Mouse (Mus musculus): ENCODE data around the gene Gzmc. TPM values are rescaled to one million over a fixed set of nuclear protein-coding genes. Genes with fewer than 3 reads are reported as not detected.
"Not testable (repeated sequence)": the region's sequence is repeated elsewhere in the genome, so short reads cannot be mapped to it uniquely, and the experiment has no call there.

Gene Gzmc
- not detected in 2 replicates for polyA plus RNA-seq (2015; fragmentation: Nextera tagmentation; extraction: Ambion mirVana)

DNA sequence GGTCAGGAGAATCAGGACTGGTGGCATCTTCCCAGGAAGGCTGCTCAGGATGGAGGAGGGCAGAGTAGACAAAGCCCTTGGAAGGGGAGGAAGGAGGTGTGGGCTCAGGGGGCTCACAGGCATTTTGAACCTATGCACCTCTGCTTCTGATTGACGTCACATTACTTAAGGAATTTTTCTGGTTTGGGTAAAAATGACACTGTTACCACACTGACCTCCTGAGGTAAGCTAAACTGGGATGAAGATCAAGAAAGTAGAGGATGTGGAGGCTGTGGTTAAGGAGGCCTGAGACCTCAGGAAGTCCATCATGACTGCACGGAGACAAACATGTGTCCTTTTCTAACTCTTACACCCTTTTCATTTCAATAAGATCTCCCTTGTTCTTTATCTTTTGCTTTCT lies at the start of gene Gzmc:
Gene Gzmc (minus strand): TSS at position 101 of the 400 bp plus-strand sequence.
- Histone ChIP-seq H3K4me2 (no peak within 1 kb of the TSS), H3K9me3 (no peaks in the 10 kb centered on the region), H3K4me3 (no peak within 1 kb of the TSS), H3K4me1 (no peaks in the 10 kb centered on the region), H3K9ac (no peak within 1 kb of the TSS), H3K36me3 (no peaks in the 10 kb centered on the region), H3K27ac (replicated peaks) (no peak within 1 kb of the TSS), H3K27me3 (replicated peaks) (no peaks in the 10 kb centered on the region)
- ATAC-seq (ENCODE audit: extremely low read depth, insufficient number of reproducible peaks, low FRiP score, low TSS enrichment) = no peak
- 66% methylated on average over 2 of the region's 2 CpGs for WGBS

DNA sequence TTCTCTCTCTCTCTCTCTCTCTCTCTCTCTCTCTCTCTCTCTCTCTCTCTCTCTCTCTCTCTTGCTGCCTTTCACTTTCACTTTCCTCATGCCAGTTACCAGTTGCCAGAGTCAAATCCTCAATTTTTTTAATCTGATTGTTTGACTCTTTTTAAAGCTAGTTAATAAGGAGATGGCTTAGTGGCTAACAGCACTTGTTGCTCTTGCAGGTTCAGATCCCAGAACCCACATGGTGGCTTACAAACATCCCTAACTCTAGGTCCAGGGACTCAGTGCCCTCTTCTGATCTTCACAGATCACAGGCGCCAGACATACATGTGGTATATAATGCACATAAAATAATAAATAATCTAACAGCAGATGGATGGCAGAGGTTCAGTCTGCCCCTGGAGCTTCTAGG lies 49.4 kb upstream of the Gzmc start:
- Histone ChIP-seq H3K4me2 (no peak overlapping the region), H3K4me3 (no peak overlapping the region), H3K27ac (replicated peaks) (no peak overlapping the region), H3K4me1 (no peaks in the 10 kb centered on the region), H3K36me3 (no peaks in the 10 kb centered on the region), H3K9ac (no peak overlapping the region), H3K9me3 (no peaks in the 10 kb centered on the region), H3K27me3 (replicated peaks) (0 out of 2 replicates have a peak, but pooled peaks cover 6% of the 10 kb centered on the region)
- ATAC-seq (ENCODE audit: extremely low read depth, insufficient number of reproducible peaks, low FRiP score, low TSS enrichment) = no peak
- WGBS = 75% methylated on average over 1 of the region's 1 CpGs

DNA sequence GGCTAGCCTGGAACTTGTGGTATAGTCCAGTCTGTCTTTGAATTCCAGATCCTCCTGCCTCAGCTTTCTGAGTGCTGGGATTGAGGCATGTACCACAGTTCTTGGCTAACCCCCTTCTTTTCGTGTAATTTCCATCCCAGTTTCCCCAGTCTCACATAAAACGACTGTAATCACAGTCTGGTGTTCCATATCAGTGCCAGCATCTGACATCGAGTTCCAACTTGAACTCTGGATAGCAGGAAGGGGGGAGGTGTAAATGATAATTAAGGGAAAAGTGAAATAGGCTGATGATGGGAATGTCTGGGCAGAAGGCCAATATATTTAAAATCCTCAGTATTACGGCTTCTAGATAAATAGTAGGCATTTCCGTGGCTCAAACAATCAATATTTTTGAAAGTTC lies 46.6 kb upstream of the Gzmc start:
- ATAC-seq (ENCODE audit: extremely low read depth, insufficient number of reproducible peaks, low FRiP score, low TSS enrichment) = no peak
- Histone ChIP-seq H3K36me3 (no peaks in the 10 kb centered on the region), H3K9me3 (no peaks in the 10 kb centered on the region), H3K4me2 (no peak overlapping the region), H3K27ac (replicated peaks) (no peak overlapping the region), H3K4me1 (no peaks in the 10 kb centered on the region), H3K4me3 (no peak overlapping the region), H3K9ac (no peak overlapping the region), H3K27me3 (replicated peaks) (0 out of 2 replicates have a peak, but pooled peaks cover 13% of the 10 kb centered on the region)
- WGBS = 50% methylated on average over 5 of the region's 5 CpGs

DNA sequence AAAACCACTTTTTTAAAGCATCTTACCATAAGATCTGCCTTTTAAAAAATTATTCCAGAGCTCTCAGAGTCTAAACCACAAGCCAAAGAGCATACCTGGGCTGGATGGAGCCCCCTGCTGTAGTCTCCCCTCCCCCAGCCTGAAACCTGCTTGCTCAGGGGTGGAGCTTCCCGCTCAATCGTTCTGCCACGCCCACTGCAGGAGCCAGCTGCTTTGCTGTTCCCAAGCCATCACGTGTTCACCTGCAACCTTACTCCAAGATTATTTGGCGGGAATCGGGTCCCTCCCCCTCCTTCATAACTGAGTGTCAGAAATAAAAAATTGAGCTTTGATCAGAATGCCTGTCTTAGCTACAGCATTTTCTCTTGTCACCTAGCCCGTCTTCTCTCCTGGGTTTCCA lies 44.2 kb upstream of the Gzmc start:
- 40% methylated on average over 7 of the region's 7 CpGs for WGBS
- H3K4me1 ChIP-seq; H3K9me3 ChIP-seq; H3K4me3 ChIP-seq; H3K27ac ChIP-seq (replicated peaks); H3K4me2 ChIP-seq; H3K36me3 ChIP-seq; H3K9ac ChIP-seq; ATAC-seq (ENCODE audit: extremely low read depth, insufficient number of reproducible peaks, low FRiP score, low TSS enrichment): not testable (repeated sequence)
- H3K27me3 ChIP-seq (replicated peaks) = 0 out of 2 replicates have a peak, but pooled peaks cover 13% of the 10 kb centered on the region

DNA sequence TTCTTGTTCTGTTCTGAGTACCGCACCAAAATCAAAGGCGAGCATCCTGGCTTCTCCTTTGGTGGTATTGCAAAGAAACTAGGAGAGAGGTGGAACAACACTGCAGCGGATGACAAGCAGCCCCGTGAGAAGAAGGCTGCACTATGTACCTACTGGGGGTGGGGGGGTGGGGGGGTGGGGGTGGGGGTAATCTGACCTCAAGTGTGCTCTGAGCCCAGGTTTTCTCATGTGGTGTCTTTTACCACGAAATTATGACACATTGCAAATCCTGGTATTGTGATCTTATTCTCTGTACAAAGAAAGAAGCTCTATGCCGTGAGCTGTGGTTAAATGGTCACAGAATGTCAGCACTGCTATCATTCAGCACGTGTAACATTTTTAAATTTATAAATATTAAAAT lies 41.6 kb upstream of the Gzmc start:
- H3K9me3 ChIP-seq; H3K27ac ChIP-seq (replicated peaks); ATAC-seq (ENCODE audit: extremely low read depth, insufficient number of reproducible peaks, low FRiP score, low TSS enrichment); H3K36me3 ChIP-seq; H3K9ac ChIP-seq; H3K4me1 ChIP-seq; H3K4me2 ChIP-seq; H3K4me3 ChIP-seq: not testable (repeated sequence)
- WGBS = 76% methylated on average over 7 of the region's 7 CpGs
- 0 out of 2 replicates have a peak, but pooled peaks cover 13% of the 10 kb centered on the region for H3K27me3 ChIP-seq (replicated peaks)

DNA sequence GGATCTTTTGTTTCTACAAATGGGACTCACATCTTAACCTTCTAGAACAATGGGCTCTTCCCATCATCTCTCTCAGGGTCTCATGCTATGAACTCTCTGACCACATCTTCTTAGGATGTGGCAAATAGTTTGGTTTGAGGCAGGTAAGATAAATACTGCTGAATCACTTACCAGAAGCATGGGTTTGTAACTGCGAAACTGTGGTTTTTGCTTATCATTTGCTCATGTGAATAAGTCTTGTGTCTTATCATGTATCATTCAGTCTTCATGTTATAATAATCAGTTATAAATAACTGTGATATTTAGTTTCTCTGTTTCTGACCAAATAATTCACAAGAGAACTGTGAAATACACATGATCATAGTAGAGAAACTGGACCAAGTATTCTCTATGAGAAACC lies 31.7 kb upstream of the Gzmc start:
- 92% methylated on average over 1 of the region's 1 CpGs for WGBS

DNA sequence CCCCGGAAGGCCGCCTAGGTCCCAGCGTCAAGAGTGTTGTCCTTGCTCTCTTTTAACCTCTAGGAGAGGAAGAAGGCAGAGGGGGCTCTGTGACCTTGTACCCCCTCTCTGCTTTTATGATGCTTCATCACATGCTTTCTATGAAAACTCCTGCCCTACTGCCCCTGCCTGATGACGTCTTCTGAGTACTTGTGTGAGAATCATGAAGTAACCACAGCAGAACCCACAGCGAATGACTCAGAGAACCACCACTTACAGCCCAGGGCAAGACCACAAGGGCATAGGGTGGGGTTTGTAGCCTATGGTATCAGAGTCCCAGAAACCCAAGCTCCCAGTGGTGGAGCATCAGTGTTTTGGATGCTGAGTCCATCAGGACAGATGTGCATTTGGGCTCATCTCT lies 27.7 kb upstream of the Gzmc start, which contains the start of gene Gzmb:
Gene Gzmb (minus strand): TSS at position 108 of the 400 bp plus-strand sequence.
- H3K4me1 ChIP-seq = no peaks in the 10 kb centered on the region
- WGBS = 80% methylated on average over 5 of the region's 5 CpGs

More for the DNA sequence above, 31.7 kb upstream of the Gzmc start:
- no peak for ATAC-seq (ENCODE audit: extremely low read depth, insufficient number of reproducible peaks, low FRiP score, low TSS enrichment)
- Histone ChIP-seq H3K4me3 (no peak overlapping the region), H3K9me3 (no peaks in the 10 kb centered on the region), H3K36me3 (no peaks in the 10 kb centered on the region), H3K27ac (replicated peaks) (no peak overlapping the region), H3K4me1 (no peaks in the 10 kb centered on the region), H3K4me2 (no peak overlapping the region), H3K9ac (no peak overlapping the region), H3K27me3 (replicated peaks) (no peaks in the 10 kb centered on the region)

DNA sequence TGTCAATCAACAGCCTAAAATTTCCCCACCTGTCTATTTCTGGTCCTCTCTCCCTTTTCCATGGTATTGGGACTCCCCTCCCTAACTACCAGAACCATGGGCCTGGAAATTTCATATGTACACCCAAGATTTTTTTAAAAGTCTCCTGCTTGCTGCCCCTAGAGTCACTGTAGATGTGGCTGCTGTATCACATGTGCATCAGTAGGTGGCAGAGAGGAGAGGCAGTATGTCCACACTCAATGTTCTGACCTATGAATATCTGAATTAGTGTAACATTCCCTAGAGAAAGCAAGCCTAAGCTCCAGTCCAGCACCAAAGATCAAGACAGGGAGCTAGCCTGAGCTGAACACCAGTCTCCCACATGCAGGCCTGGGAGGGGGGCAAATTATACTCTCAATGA lies 6.0 kb upstream of the Gzmc start:
- H3K4me2 ChIP-seq = no peak overlapping the region
- no peaks in the 10 kb centered on the region for H3K27me3 ChIP-seq (replicated peaks)
- H3K4me3 ChIP-seq = no peak overlapping the region
- no peaks in the 10 kb centered on the region for H3K4me1 ChIP-seq
- no peaks in the 10 kb centered on the region for H3K9me3 ChIP-seq
- no peaks in the 10 kb centered on the region for H3K36me3 ChIP-seq
- H3K9ac ChIP-seq = no peak overlapping the region
- no peak for ATAC-seq (ENCODE audit: extremely low read depth, insufficient number of reproducible peaks, low FRiP score, low TSS enrichment)
- H3K27ac ChIP-seq (replicated peaks) = no peak overlapping the region

More for the DNA sequence above, 27.7 kb upstream of the Gzmc start, which contains the start of gene Gzmb:
- no peaks in the 10 kb centered on the region for H3K27me3 ChIP-seq (replicated peaks)
- no peaks in the 10 kb centered on the region for H3K9me3 ChIP-seq
- no peaks in the 10 kb centered on the region for H3K36me3 ChIP-seq
- ATAC-seq (ENCODE audit: extremely low read depth, insufficient number of reproducible peaks, low FRiP score, low TSS enrichment) = no peak
- no peak within 1 kb of the TSS for H3K4me3 ChIP-seq
- H3K9ac ChIP-seq = no peak within 1 kb of the TSS
- H3K27ac ChIP-seq (replicated peaks) = no peak within 1 kb of the TSS
- no peak within 1 kb of the TSS for H3K4me2 ChIP-seq

DNA sequence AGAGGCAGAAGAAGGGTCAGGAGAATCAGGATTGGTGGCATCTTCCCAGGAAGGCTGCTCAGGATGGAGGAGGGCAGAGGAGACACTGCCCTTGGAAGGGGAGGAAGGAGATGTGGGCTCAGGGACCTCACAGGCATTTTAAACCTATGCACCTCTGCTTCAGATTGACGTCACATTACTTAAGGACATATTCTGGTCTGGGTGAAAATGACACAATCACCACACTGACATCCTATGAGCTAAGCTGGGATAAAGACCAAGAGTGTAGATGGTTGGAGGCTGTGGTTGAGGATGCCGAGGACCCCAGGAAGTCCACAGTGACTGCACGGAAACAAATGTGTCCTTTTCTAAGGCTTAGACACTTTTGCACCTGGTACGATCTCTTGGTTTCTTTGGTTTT lies 23.1 kb downstream of the Gzmc start, which contains the start of gene Gzmf:
Gene Gzmf (minus strand): TSS at position 101 of the 400 bp plus-strand sequence.
- Histone ChIP-seq H3K27ac (replicated peaks) (no peak within 1 kb of the TSS), H3K9me3 (no peaks in the 10 kb centered on the region), H3K4me2 (no peak within 1 kb of the TSS), H3K36me3 (no peaks in the 10 kb centered on the region), H3K4me3 (no peak within 1 kb of the TSS), H3K9ac (no peak within 1 kb of the TSS), H3K27me3 (replicated peaks) (no peaks in the 10 kb centered on the region), H3K4me1 (no peaks in the 10 kb centered on the region)
- WGBS = 83% methylated on average over 4 of the region's 4 CpGs
- no peak for ATAC-seq (ENCODE audit: extremely low read depth, insufficient number of reproducible peaks, low FRiP score, low TSS enrichment)

DNA sequence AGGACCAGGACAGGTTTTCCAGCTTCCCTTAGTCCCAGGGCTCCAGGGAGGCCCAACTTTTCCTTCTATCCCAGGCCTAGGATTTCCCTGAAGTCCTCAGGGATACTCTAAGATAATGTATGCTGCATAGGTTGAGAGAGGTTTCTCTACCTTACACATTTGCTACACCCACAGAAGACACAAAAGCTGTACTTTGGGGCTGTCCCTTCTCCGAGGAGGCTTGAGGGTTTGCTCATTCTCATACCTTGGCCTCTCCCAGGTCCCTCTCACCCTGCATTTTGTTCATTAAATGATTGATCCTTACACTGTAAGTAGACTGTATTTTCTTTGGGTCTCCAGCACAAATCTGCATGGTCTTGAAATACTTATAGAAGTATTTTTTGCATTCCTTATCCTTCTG lies 28.8 kb downstream of the Gzmc start:
- Histone ChIP-seq H3K9me3 (no peaks in the 10 kb centered on the region), H3K27ac (replicated peaks) (no peak overlapping the region), H3K4me3 (no peak overlapping the region), H3K4me2 (no peak overlapping the region), H3K36me3 (no peaks in the 10 kb centered on the region), H3K27me3 (replicated peaks) (no peaks in the 10 kb centered on the region), H3K4me1 (no peaks in the 10 kb centered on the region), H3K9ac (no peak overlapping the region)
- 75% methylated on average over 1 of the region's 1 CpGs for WGBS
- no peak for ATAC-seq (ENCODE audit: extremely low read depth, insufficient number of reproducible peaks, low FRiP score, low TSS enrichment)

DNA sequence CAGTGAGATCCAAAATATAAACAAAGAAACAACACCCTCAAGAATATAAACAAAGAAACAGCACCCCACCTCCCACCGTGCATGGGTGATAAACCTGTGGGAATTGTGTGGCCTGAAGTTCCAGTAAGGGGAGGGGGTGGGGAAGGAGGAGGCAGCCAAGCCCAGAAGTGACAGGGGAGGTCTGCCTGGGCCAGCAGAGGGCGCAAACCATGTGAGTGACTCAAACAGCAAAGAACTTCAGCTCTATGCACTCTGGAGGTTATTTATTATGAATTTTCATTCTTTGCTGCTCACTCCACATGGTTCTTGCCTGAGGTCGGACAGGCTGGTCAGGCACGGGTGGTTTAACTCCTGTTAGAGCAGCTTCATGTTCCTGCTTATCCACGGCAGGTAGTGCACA lies 29.4 kb downstream of the Gzmc start:
- H3K27ac ChIP-seq (replicated peaks); H3K4me2 ChIP-seq; H3K9me3 ChIP-seq; H3K4me1 ChIP-seq; H3K36me3 ChIP-seq; H3K27me3 ChIP-seq (replicated peaks); H3K4me3 ChIP-seq; ATAC-seq (ENCODE audit: extremely low read depth, insufficient number of reproducible peaks, low FRiP score, low TSS enrichment); H3K9ac ChIP-seq: not testable (repeated sequence)
- 32% methylated on average over 5 of the region's 5 CpGs for WGBS

DNA sequence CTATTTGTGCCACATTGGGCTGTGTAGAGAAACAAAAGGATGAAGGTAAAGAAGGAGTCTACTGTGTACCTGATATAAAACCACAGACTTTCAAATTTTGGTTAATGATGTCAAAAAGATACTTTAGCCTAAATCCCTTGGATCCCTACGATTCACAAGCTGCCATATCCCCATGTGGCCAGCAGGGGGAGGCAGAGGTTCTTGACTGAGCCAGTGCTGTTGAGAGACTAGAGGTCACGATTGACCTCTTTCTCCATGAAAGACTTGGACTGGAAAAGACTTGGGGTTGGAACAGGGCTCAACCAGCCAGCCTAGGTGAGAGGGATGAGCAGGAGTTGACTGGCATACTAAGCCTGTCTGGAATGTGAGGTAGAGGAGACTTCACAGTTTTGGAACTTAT lies 30.5 kb downstream of the Gzmc start:
- Histone ChIP-seq H3K27me3 (replicated peaks) (no peaks in the 10 kb centered on the region), H3K4me3 (no peak overlapping the region), H3K9me3 (no peaks in the 10 kb centered on the region), H3K4me2 (no peak overlapping the region), H3K9ac (no peak overlapping the region), H3K27ac (replicated peaks) (no peak overlapping the region), H3K36me3 (no peaks in the 10 kb centered on the region), H3K4me1 (no peaks in the 10 kb centered on the region)
- no peak for ATAC-seq (ENCODE audit: extremely low read depth, insufficient number of reproducible peaks, low FRiP score, low TSS enrichment)
- 13% methylated on average over 2 of the region's 2 CpGs for WGBS
